Comparison of ENCODE assay signal across 11 mouse cellular contexts in the genomic region with DNA sequence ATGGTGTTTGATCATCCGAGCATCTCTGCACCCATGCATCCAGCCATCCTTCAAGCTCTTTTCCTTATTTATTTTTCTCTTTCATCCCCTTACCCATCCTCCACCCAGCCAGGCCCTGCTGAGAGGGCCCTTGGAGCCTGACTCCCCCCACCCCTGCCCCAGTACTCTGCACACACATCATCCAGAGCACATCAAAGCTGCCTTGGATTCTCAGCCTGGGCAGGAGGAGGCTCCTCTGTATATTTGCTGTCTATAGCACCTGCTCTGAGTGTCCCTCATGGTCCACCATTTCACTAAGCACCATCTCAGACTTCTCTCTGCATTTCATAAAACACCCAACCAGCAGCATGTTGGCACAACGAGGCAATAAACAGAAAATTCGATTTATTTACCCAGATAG.
DNase-seq lines count a peak whose midpoint lies in the region; ATAC-seq lines count a peak whose summit lies in the region.
"Had no signal": no experiment of that assay in that cellular context is flagged by ENCODE, and none has a peak within 500 bp of the region (broad histone marks: within the 10 kb centered on the region; RNA-seq: fewer than 3 reads in every experiment).

No protein-coding gene starts in this region.

- no peak for ATAC-seq in embryonic facial prominence, embryonic 13.5 days (ENCODE audit: insufficient number of reproducible peaks, insufficient read depth, low FRiP score, low TSS enrichment, low read depth)
- peak; percentile 38; the same call in 1 of the 2 replicates for ATAC-seq in hindbrain, embryonic 13.5 days (ENCODE audit: low FRiP score)
- no peak for ATAC-seq in kidney, embryonic 14.5 days (ENCODE audit: low FRiP score, low TSS enrichment)
- ATAC-seq: lung, postnatal 0 days had no signal

- no peak for DNase-seq in embryonic facial prominence, embryonic 10.5 days (ENCODE audit: low spot score)
- DNase-seq in midbrain, embryonic 10.5 days (ENCODE audit: low spot score) = no peak
- no peak for DNase-seq in kidney, postnatal 4 days
- DNase-seq in frontal cortex, postnatal 36 days (ENCODE audit: low spot score in 2 of 2) = no peak
- no peak for DNase-seq in cerebellum, adult 11-12 months
- DNase-seq: heart, adult 18-20 months; thymus, adult 2 months had no signal

- no peaks in the 10 kb centered on the region for H3K9me3 ChIP-seq in embryonic facial prominence, embryonic 10.5 days
- H3K9me3 ChIP-seq in embryonic facial prominence, embryonic 13.5 days = no peaks in the 10 kb centered on the region
- no peaks in the 10 kb centered on the region for H3K9me3 ChIP-seq in hindbrain, embryonic 13.5 days
- no peaks in the 10 kb centered on the region for H3K9me3 ChIP-seq in midbrain, embryonic 10.5 days (replicated peaks)
- no peaks in the 10 kb centered on the region for H3K9me3 ChIP-seq in kidney, embryonic 14.5 days (ENCODE audit: control insufficient read depth, low read length)

- no peak overlapping the region for H3K4me2 ChIP-seq in embryonic facial prominence, embryonic 13.5 days
- H3K4me2 ChIP-seq in hindbrain, embryonic 13.5 days = no peak overlapping the region
- no peak overlapping the region for H3K4me2 ChIP-seq in kidney, embryonic 14.5 days (replicated peaks; ENCODE audit: low read depth, low read length)

- WGBS in embryonic facial prominence, embryonic 10.5 days = 81% methylated on average over 3 of the region's 3 CpGs
- 72% methylated on average over 3 of the region's 3 CpGs for WGBS in embryonic facial prominence, embryonic 13.5 days
- 50% methylated on average over 3 of the region's 3 CpGs for WGBS in hindbrain, embryonic 13.5 days
- 71% methylated on average over 3 of the region's 3 CpGs for WGBS in midbrain, embryonic 10.5 days
- WGBS in kidney, embryonic 14.5 days = 63% methylated on average over 3 of the region's 3 CpGs

- no peak overlapping the region for H3K4me3 ChIP-seq in embryonic facial prominence, embryonic 10.5 days
- no peak overlapping the region for H3K4me3 ChIP-seq in embryonic facial prominence, embryonic 13.5 days
- H3K4me3 ChIP-seq in hindbrain, embryonic 13.5 days = no peak overlapping the region
- no peak overlapping the region for H3K4me3 ChIP-seq in midbrain, embryonic 10.5 days
- no peak overlapping the region for H3K4me3 ChIP-seq in kidney, embryonic 14.5 days (ENCODE audit: low read length)

- peak overlapping the region; percentile 65; the same call in 1 of the 2 replicates for H3K27ac ChIP-seq in embryonic facial prominence, embryonic 10.5 days (replicated peaks)
- H3K27ac ChIP-seq in embryonic facial prominence, embryonic 13.5 days = 0 out of 2 replicates have a peak overlapping the region, but pooled peaks have one; percentile 11
- H3K27ac ChIP-seq in hindbrain, embryonic 13.5 days = peak overlapping the region; percentile 89
- H3K27ac ChIP-seq in midbrain, embryonic 10.5 days (replicated peaks) = peak overlapping the region; percentile 86
- no peak overlapping the region for H3K27ac ChIP-seq in kidney, embryonic 14.5 days (ENCODE audit: low read depth, low read length)

- no peaks in the 10 kb centered on the region for H3K36me3 ChIP-seq in embryonic facial prominence, embryonic 10.5 days (replicated peaks)
- no peaks in the 10 kb centered on the region for H3K36me3 ChIP-seq in embryonic facial prominence, embryonic 13.5 days
- H3K36me3 ChIP-seq in hindbrain, embryonic 13.5 days = no peaks in the 10 kb centered on the region
- no peaks in the 10 kb centered on the region for H3K36me3 ChIP-seq in midbrain, embryonic 10.5 days
- H3K36me3 ChIP-seq in kidney, embryonic 14.5 days (ENCODE audit: control insufficient read depth, insufficient read depth, low read length) = no peaks in the 10 kb centered on the region

- H3K27me3 ChIP-seq in embryonic facial prominence, embryonic 10.5 days (replicated peaks; ENCODE audit: low read depth, poor library complexity, severe bottlenecking) = no peaks in the 10 kb centered on the region
- H3K27me3 ChIP-seq in embryonic facial prominence, embryonic 13.5 days = no peaks in the 10 kb centered on the region
- H3K27me3 ChIP-seq in hindbrain, embryonic 13.5 days = no peaks in the 10 kb centered on the region
- H3K27me3 ChIP-seq in midbrain, embryonic 10.5 days (ENCODE audit: low read depth, poor library complexity, severe bottlenecking) = no peaks in the 10 kb centered on the region
- no peaks in the 10 kb centered on the region for H3K27me3 ChIP-seq in kidney, embryonic 14.5 days (ENCODE audit: control insufficient read depth, insufficient read depth, low read length)

- no peak overlapping the region for H3K9ac ChIP-seq in embryonic facial prominence, embryonic 13.5 days
- peak overlapping the region; percentile 13; the same call in 1 of the 2 replicates for H3K9ac ChIP-seq in hindbrain, embryonic 13.5 days
- no peak overlapping the region for H3K9ac ChIP-seq in kidney, embryonic 14.5 days (ENCODE audit: low read depth, low read length)

- peaks cover 43% of the 10 kb centered on the region for H3K4me1 ChIP-seq in embryonic facial prominence, embryonic 10.5 days
- peaks cover 12% of the 10 kb centered on the region for H3K4me1 ChIP-seq in embryonic facial prominence, embryonic 13.5 days
- peaks cover 30% of the 10 kb centered on the region for H3K4me1 ChIP-seq in hindbrain, embryonic 13.5 days (replicated peaks)
- H3K4me1 ChIP-seq in midbrain, embryonic 10.5 days = peaks cover 51% of the 10 kb centered on the region
- no peaks in the 10 kb centered on the region; the same call in 1 of the 2 replicates for H3K4me1 ChIP-seq in kidney, embryonic 14.5 days (ENCODE audit: control insufficient read depth, insufficient read depth, low read length)
